Mouse (Mus musculus) megakaryocyte progenitor cell, adult 5-6 weeks (primary cell): ENCODE measurements around the gene Msantd3. TPM values are rescaled to one million over a fixed set of nuclear protein-coding genes. Genes with fewer than 3 reads are reported as not detected.

ENCODE experiments used
- ATAC-seq: replicated peaks from 2 replicates; pipeline ENCODE4 v1.8.0; 2016; ENCODE audit warnings: mild to moderate bottlenecking, moderate TSS enrichment, inconsistent platforms; ENCODE audit not compliant: poor library complexity
- total RNA-seq, 2 experiments: library from RNA; stranded (forward) in 1 of 2; stranded (reverse) in 1 of 2; fragments of 157-497, 149-512 nt in 1 of 2; fragments of 200-1000 nt in 1 of 2; gene quantifications; 2 replicates each; pipeline versions ENCODE4 v1.2.3 to v1.2.4; 2015 to 2017

The Msantd3 gene
- total RNA-seq (2015) (55.1 and 62.9 TPM in 2 replicates), total RNA-seq (2017) (59.6 and 68.9 TPM in 2 replicates)

DNA sequence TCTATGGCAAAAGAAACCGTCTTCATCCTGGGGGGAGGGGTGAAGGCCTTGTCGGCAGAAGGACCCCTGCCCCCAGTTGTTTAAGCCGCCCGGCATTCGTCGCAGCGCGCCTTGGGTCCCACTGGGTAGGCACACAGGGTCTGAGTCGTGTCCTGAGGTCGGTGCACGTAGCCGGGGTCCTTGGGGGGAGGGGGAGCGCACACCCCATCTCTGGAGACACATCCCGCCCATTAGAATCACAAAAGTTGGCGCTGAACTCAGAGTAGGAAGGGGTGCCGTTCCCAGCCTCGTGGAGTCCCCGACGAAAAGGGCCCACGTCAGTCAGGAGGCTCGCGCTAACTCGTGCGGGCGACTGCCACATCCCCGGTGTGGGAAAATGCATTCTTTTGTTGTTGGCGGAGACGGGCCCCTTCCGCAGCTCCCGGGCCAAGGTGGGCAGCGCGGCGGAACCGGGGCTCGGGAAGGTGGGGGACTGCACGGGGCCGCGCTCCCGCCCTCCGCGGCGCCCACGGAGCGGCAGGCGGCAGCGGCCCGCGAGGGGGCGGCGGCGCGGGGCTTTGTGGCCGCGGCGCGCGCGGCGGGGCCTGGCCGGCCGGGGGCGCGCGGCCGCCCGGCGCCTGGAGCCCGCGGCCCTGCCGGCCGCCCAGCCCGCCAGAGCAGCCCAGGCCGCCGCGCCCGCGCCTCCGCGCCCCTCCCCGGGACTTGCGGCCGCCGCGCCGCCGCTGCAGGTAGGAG lies at the start of gene Msantd3:
Msantd3 (plus strand) TSS at position 95 of the 735 bp plus-strand sequence.
- ATAC-seq: peak; percentile 50

DNA sequence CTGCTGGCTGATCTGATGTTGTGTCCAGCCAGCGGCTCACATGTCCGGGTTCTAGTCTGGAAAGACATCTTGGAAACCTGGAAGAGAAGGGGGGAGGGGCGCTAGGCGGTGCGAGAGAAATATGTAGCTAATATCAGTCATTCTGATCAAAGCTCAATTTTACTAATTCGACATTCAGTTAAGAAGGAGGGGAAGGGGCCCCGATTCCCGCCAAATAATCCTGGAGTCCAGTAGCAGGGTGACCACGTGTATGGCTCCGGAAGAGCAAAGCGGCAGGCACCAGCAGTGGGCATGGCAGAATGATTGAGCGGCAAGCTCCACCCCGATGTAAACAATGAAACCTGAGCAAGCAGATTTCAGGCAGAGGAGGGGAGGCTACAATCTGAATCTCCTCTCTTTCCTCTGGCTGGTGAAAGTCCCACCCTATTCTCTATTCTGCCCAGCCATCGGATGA lies 48.4 kb upstream of the Msantd3 start:
- ATAC-seq: no peak

DNA sequence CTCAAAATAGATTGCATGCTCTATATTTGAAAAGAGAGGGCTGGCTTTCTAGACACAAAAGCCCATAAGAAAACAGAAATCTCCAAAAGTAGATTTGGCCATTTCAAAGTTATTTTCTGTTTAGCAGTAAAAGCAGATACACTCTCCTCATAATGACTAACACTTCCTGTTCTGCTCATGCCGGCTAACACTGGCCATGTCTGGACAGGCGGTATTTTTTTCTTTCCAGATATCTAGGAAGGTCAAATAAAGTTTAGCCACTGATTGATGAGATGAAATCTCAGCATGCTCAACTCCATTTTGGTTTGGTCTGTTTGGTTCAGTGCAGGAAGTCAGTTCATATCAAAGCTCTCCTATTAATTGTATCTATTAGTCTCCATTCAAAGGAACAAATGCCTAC lies 47.2 kb upstream of the Msantd3 start:
- no peak for ATAC-seq

DNA sequence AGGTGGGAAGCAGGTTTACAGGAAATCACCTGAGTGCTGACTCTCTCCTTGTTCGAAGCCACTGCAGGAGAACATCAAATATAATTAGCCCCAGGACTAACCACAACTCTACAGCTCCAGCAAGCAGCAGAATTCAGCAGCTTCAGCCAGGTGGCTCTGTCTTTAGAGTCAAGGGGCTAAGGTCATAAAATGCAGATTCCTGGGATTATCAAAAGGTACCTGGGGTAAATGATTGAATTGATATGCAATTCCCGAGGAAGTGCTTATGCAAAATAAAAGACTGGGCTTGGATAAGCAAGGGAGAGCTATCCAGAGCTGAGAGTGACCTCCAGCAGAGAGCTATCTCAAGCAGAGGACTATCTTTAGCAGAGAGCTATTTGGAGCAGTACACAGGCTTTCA lies 28.9 kb upstream of the Msantd3 start:
- ATAC-seq: no peak

DNA sequence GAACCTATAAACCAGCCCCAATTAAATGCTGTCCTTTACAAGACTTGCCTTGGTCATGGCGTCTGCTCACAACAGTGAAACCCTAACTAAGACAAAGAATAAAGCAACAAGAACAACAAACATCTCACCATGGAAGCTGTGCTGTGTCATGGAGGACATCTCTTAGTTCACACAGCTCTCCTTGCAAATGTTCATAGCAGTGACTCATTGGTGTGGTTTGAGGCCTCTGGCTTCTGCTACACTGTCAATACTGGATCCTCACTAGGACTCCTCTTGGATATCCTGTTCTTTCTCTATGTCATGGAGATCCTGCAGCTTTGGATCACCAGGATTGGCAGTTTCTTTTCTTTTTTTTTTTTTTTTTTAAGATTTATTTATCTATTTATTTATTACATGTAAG lies 10.2 kb upstream of the Msantd3 start:
- ATAC-seq: no peak

DNA sequence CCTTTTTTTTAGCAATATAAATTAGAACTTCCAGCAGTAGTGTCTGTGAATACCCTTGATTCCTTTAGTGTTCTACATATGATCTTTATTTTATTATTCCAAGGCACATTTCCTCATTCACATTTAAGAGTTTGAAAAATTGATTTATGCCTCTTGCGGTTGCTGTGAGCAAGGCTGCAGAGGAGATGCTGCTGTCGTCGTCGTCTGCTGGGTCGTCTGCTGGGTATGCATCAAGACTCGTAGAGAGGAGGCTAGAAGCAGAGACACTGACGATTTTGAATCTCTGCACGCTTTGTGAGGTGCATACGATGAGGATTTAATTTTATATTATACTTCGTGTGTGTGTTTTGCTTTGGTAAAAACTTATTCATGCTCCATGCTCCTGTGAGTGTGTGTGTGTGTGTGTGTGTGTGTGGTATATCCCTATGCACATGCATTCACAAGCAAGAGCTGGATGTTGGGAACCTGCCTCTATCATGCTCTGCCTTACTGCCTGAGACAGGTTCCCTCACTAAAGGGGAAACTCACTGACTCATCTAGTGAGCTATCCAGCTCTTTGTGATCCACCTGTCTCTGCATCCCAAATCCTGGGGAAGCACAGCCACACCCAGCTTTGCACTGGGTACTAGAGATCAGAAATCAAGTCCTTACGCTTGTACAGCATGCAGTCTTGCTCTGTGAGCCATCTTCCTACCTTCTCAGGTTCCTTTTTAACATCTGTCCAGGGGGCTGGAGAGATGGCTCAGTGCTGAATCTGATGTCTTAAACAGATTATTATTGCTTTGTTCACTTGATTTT lies 7.7 kb upstream of the Msantd3 start:
- ATAC-seq: no peak

DNA sequence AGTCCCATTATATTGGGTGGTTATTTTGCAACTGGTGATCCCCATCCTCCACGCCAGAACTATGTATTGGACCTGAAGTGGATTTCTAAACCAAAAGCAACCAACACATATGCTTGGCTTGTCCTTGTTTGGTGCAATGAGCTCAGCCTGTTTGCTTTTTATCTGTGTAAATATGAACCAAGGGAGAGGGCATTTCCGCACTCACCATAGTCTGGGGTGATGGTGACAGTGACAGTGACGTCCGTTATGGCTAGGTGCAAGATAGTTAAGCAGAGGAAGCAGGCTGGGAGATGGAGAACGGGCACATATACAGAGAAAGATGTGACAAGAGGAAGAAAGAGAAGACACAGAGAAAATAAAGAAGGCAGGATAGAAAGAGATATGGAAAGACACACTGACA lies 3.5 kb upstream of the Msantd3 start:
- ATAC-seq: no peak

DNA sequence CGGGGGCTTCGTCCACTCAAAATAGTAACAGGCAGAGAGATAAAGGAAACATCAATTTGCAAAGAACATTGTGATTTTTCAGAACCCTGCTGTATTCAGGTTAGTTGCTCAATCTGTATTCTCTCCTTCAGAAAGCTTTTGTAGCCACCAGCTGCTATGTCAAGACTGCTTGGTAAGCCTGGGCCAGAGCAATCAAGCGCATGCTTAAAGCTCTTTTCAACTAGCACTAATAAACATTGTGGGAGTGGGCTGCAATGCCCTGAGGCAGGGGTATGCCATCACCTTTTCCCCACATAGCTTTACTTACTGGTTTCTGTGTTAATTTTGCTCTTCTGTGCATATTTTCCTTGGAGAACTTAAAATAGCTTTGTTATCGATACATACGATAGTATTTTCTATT lies 2.7 kb upstream of the Msantd3 start:
- ATAC-seq: no peak

DNA sequence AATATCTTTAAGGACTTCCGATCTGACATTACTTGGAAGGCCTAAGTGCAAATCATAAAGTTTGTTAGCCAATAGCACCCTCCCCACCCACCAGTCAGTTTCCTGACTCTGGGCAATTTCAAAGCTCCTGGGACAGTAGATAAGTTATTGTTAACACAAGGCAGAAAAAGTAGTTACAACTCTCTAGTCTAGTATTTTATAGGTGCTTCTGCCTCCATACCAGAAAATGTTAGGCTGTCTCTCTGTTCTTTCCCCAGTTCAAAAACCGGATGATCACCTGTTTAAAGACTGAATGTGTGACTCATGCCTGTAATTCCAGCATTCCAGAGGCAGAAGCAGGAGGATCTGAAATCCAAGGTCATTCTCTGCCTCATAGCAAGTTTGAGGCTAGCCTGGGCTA lies 1.2 kb upstream of the Msantd3 start:
- ATAC-seq: no peak

DNA sequence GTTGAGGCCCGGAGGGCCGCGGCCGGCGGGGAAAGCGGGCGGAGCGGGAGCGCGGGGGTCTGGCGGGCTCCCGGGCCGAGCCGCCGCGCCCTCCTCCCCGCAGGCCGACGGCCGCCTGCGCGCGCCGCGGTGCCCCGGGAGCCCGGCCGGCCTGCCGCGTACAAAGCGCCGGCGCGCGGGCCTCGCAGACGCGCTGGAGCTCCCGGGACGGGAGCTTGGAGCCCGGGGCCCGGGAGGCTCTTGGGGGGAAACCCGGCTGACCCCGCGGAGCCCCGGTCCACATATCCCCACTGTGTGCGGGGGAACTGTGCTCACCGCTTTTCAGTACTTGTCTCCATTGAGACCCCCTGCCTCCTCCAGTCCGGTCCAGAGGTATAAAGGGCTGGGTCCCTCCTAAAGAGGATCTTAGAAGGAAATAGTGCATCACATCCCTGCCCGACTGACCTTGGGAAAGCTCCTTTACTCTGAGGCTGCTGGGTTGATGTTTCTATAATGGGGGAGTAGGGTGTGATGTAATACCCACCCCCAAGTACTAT lies 909 bp downstream of the Msantd3 start:
- ATAC-seq: 0 out of 2 replicates have a peak, but pooled peaks have one; percentile 8

DNA sequence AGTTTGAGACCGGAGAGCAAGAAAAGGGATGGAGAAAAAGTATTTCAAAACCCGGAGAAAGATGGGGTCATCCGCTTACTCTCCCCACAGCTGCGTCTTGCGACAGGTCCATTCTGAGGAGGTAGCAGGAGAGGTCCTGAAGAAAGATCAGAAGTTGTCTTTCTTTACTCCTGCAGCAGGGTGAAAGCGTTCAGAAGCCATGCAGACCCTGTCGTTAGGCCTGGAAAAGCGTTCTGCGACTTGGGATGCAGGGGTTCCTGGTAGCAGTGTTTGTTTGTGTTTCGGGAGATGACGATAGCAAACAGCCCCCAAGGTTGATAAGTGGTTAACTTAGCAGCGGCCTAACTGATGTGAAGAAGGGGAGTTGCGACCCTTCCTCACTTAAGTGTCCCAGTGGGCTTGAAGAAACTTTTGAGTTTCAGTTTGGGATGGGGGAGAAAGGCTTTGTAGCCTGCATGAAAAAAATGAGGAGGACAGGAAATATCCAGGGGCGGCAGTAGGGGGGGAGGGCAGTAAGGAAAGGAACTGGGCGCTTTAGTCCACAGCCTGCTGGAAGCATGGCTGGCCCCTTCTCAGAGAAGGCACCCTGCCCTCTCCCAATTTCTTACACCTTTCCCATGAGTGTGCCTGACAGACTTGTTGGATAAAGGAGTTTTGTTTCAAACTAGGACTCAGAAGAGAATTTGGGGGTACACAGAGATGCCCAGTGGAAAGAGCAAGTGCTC lies 2.0 kb downstream of the Msantd3 start:
- peak; percentile 37 for ATAC-seq

DNA sequence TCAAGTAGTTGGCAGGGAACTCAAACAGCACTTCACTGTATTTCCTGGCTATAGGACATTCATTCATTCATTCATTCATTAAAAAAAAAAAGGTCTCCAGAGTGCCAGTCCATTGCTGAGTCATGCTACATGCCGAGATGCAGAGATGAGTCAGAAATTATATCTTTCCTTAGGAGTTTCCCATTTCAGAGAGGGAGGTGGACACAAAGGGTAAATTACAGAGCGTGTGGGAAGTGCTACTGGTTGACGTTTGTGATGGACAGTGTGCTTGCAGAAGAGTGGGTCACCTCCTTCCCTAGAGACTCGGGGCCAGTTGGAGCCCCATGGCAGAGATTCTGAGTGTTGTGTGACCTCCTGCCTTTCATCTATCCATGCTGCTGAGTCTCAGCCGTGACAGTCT lies 2.6 kb downstream of the Msantd3 start:
- ATAC-seq: no peak

DNA sequence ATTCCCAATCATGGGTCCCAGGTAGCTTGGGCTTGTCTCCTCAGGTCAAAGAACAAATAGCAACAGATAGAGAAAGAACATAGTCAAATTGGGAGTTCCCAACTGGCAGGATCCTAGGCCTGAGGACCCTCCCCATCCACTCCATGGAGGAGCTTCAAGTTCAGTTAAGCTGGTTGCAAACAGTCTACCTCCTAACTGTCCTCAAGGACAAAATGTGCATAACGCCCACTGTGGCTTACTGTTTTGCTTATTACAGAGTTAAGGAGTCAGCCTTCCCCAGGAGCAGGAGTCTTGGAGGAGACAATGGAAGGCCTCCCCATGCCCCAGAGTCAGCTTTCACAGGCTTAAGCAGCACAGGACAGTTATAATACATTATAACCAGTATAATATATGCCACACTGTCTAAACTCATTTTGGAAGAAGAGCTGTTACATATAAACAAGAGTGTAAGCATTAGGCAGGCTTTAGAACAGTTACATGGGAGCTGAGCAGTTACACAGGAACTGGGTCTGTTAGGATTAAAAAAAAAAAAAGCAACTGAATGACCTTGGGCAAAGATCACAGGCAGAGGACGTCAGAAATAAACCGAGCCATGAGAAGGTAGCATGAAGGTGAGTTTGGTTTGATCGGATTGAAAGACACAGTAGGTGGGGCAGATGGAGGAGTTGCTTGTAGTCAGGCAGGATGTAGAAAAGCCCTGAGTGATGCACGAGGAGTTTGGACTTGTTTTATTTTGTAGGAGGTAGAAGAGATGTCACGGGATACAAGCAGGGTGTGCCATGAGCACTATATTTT lies 3.5 kb downstream of the Msantd3 start:
- no peak for ATAC-seq

DNA sequence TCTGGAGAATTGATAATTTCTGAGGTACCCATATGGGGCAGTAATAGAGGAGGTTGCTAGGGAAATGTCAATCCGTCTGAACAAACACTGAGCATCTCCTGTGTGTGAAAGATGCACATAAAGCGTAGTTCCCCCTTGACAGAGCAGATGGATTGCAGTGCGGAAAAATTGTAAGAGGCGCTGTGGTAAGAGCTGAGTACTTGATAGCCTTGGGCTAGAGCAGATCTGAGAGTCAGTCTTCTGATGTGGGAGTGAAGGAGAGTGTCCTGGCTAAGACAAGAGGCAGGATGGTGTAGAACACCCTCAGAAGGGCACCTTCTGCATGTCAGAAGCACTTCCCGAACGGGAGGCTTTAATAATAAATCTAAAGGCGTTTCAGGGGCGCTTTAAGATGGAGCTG lies 4.4 kb downstream of the Msantd3 start:
- ATAC-seq: no peak

DNA sequence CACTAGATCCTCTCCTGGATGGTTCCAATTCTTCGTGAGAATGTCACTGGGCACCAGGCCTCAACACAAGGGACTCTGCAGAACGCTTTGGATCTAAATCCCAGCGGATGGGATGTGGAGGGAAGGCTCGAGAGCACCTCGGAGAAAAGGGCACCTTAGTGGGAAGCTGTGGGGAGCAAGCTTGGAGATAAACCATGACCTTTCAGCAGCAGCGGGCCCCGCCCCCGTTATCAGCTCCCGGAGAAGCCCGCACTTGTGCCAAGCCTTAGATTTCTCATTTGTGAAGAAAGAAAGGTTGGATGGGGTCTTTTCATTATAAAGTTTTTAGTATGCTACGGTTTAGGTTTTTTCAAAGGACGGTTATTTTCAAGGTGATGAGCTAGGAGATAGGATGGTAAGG lies 6.2 kb downstream of the Msantd3 start:
- no peak for ATAC-seq

DNA sequence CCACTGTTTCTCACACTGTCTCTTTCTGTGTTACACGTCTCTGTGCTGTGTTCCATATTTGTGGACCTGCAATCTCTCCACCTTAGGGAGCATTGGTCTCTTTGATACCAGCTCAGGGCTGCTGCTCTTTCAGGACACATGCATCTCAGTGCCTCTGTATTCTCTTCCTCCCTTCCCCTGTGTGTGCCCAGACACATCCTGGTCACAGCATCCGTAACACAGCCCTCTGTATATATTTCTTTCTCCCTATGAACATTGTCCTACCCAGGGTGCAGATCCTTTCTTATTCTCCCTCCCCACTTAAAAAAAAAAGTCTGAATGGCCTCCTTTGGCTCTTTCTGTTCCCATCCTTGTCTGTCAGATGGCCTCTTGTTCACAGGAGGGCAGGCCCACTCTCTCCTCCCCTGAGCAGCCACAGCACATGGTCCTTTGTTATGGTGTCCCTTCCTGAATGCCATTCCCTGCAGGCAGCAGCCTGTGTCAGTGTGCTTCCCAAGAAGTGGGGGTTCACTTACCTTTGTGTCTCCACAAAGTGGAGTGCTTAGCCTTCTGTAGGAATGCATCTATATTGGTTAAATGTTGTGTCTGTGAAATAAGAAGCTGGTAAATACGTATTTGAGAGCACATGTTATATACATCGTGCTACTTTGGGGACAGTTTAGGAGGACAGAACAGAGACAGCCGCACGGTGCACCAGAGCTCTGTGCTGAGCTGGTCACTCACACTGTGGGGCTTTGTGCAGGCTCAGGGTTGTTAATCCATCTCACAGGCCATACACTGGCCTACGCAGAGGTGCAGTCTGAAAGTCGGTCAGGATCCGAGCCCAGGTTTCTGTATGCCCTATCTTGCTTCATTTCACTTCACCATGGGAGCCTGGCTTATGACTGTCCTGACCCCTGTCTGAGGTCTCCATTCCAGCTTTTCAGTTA lies 7.1 kb downstream of the Msantd3 start:
- ATAC-seq: no peak

DNA sequence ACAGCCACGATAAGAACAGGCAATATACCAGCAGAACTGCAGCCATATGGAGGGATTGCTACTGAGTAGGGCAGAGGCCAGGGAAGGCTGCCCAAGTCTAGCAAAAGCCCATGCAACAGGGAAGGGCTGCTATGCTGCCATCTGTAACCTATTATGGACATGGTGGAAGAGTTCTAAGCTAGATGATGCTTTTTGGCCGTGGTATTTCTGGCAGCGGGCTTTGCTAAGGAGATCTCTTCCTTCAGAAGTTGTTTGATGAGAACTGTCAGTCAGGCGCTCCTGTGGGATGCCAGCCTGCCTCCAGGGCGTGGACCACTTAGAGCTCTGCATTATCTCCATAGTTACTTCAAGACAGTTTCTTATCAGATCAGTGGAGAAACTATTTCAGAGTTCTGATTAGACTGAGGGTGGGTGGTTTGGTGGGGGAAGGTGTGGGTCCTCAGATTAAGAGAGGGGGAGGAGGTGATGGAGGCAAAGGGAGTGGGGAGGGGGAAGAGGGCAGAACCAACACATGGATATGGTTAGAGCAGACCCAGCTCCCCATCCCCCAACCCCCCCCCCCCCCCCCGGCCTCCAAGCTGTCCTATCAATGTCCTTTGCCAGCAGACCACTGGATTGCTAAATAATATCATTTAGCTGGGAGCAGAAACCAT lies 8.8 kb downstream of the Msantd3 start:
- no peak for ATAC-seq

DNA sequence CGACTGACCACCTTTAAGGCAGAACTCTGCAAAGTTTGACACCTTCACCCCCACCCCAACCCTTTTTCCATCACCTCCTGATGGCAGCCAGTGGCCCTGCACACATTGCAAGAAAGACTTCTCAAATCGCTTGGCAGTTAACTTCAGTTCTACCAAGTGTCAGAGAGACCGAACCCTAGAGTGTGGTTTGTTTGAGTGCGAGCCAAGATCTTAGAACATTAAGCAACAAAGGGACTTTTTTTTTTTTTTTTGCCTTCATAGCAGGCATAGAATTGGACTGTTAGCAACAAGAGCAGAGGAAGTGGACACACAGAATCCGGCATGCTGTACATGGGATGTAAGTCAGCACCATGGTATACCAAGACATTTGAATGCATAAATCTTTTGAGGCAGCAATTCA lies 9.9 kb downstream of the Msantd3 start:
- ATAC-seq: peak; percentile 38
